Mouse (Mus musculus): ENCODE data around the gene Ift88. TPM values are rescaled to one million over a fixed set of nuclear protein-coding genes. Genes with fewer than 3 reads are reported as not detected.
A peak's percentile ranks its signal among the peaks of the same experiment; 100 is the strongest.

The Ift88 gene
- total RNA-seq, 2 experiments from 2014 or later: 15.6 to 20.9 TPM

- intact Hi-C loops (cut with DNase I): loop anchor here (5.0 kb wide), 1 partner anchor 50 kb away; no protein-coding TSS in a partner anchor
- DNase-seq (ENCODE audit: low spot score in 2 of 2): no peak
These were observed 103.3 kb downstream of the Ift88 start for GRCm38 (mm10) chr14:57527122-57527521.

GRCm38 (mm10) chr14:57527598-57527997 lies 103.7 kb downstream of the Ift88 start:
- intact Hi-C loops (cut with DNase I): loop anchor here (5.0 kb wide), 1 partner anchor 50 kb away; no protein-coding TSS in a partner anchor
- no peak for DNase-seq (ENCODE audit: low spot score in 2 of 2)

GRCm38 (mm10) chr14:57529086-57529785 lies 105.4 kb downstream of the Ift88 start:
- peak; percentile 56 to 83 for DNase-seq (ENCODE audit: low spot score in 2 of 2)

GRCm38 (mm10) chr14:57529786-57530515 lies 106.1 kb downstream of the Ift88 start:
- intact Hi-C loops (cut with DNase I): loop anchor here (5.0 kb wide), 2 partner anchors 42 to 53 kb away; partner anchors contain the start of gene Eef1akmt1
- DNase-seq (ENCODE audit: low spot score in 2 of 2): no peak

More at GRCm38 (mm10) chr14:57529086-57529785, 105.4 kb downstream of the Ift88 start:
- intact Hi-C loops (cut with DNase I): loop anchor here (5.0 kb wide), 1 partner anchor 52 kb away; no protein-coding TSS in a partner anchor

GRCm38 (mm10) chr14:57532577-57532976 lies 108.7 kb downstream of the Ift88 start:
- intact Hi-C loops (cut with DNase I): loop anchor here (5.0 kb wide), 1 partner anchor 40 kb away; the partner anchor contains the start of gene Eef1akmt1

GRCm38 (mm10) chr14:57533214-57533613 lies 109.4 kb downstream of the Ift88 start:
- DNase-seq (ENCODE audit: low spot score in 2 of 2): peak in 1 of 2 experiments; percentile 29
- intact Hi-C loops (cut with DNase I): loop anchor here (5.0 kb wide), 1 partner anchor 39 kb away; the partner anchor contains the start of gene Eef1akmt1

More at GRCm38 (mm10) chr14:57532577-57532976, 108.7 kb downstream of the Ift88 start:
- DNase-seq (ENCODE audit: low spot score in 2 of 2): no peak

- no peak for DNase-seq (ENCODE audit: low spot score in 2 of 2)
- intact Hi-C loops (cut with DNase I): loop anchor here (5.0 kb wide), 1 partner anchor 38 kb away; the partner anchor contains the start of gene Eef1akmt1
These were observed 110.0 kb downstream of the Ift88 start for GRCm38 (mm10) chr14:57533841-57534240.

GRCm38 (mm10) chr14:57534346-57534745 lies 110.5 kb downstream of the Ift88 start:
- intact Hi-C loops (cut with DNase I): loop anchor here (5.0 kb wide), 1 partner anchor 38 kb away; the partner anchor contains the start of gene Eef1akmt1

GRCm38 (mm10) chr14:57534961-57535360 lies 111.1 kb downstream of the Ift88 start:
- DNase-seq (ENCODE audit: low spot score in 2 of 2): peak in 1 of 2 experiments; percentile 38
- intact Hi-C loops (cut with DNase I): loop anchor here (5.0 kb wide), 2 partner anchors 37 to 82 kb away; partner anchors contain the start of gene Eef1akmt1

More at GRCm38 (mm10) chr14:57534346-57534745, 110.5 kb downstream of the Ift88 start:
- DNase-seq (ENCODE audit: low spot score in 2 of 2): no peak

GRCm38 (mm10) chr14:57535646-57536045 lies 111.8 kb downstream of the Ift88 start:
- intact Hi-C loops (cut with DNase I): loop anchor here (5.0 kb wide), 1 partner anchor 82 kb away; no protein-coding TSS in a partner anchor
- DNase-seq (ENCODE audit: low spot score in 2 of 2): peak in 1 of 2 experiments; percentile 45

- intact Hi-C loops (cut with DNase I): loop anchor here (5.0 kb wide), 1 partner anchor 80 kb away; no protein-coding TSS in a partner anchor
These were observed 113.0 kb downstream of the Ift88 start for GRCm38 (mm10) chr14:57536820-57537219.

GRCm38 (mm10) chr14:57537261-57538015 lies 113.6 kb downstream of the Ift88 start:
- intact Hi-C loops (cut with DNase I): loop anchor here (5.0 kb wide), 1 partner anchor 80 kb away; no protein-coding TSS in a partner anchor
- no peak for DNase-seq (ENCODE audit: low spot score in 2 of 2)

More at GRCm38 (mm10) chr14:57536820-57537219, 113.0 kb downstream of the Ift88 start:
- no peak for DNase-seq (ENCODE audit: low spot score in 2 of 2)

GRCm38 (mm10) chr14:57540683-57541082 lies 116.8 kb downstream of the Ift88 start:
- peak in 1 of 2 experiments; percentile 70 for DNase-seq (ENCODE audit: low spot score in 2 of 2)
- intact Hi-C loops (cut with DNase I): no loop called here

GRCm38 (mm10) chr14:57542231-57542630 lies 118.4 kb downstream of the Ift88 start:
- intact Hi-C loops (cut with DNase I): no loop called here
- no peak for DNase-seq (ENCODE audit: low spot score in 2 of 2)

GRCm38 (mm10) chr14:57543420-57544039 lies 119.7 kb downstream of the Ift88 start:
- DNase-seq (ENCODE audit: low spot score in 2 of 2): no peak
- intact Hi-C loops (cut with DNase I): no loop called here

- DNase-seq (ENCODE audit: low spot score in 2 of 2): no peak
- intact Hi-C loops (cut with DNase I): no loop called here
These were observed 121.7 kb downstream of the Ift88 start for GRCm38 (mm10) chr14:57545526-57545925.

GRCm38 (mm10) chr14:57546131-57546530 lies 122.3 kb downstream of the Ift88 start:
- intact Hi-C loops (cut with DNase I): no loop called here
- no peak for DNase-seq (ENCODE audit: low spot score in 2 of 2)

- intact Hi-C loops (cut with DNase I): no loop called here
- DNase-seq (ENCODE audit: low spot score in 2 of 2): no peak
These were observed 122.7 kb downstream of the Ift88 start for GRCm38 (mm10) chr14:57546557-57547021.

Data from left cerebral cortex, postnatal 25 days (tissue).